Mouse (Mus musculus): ENCODE measurements around the gene Zc3h12d.

The Zc3h12d gene

DNA sequence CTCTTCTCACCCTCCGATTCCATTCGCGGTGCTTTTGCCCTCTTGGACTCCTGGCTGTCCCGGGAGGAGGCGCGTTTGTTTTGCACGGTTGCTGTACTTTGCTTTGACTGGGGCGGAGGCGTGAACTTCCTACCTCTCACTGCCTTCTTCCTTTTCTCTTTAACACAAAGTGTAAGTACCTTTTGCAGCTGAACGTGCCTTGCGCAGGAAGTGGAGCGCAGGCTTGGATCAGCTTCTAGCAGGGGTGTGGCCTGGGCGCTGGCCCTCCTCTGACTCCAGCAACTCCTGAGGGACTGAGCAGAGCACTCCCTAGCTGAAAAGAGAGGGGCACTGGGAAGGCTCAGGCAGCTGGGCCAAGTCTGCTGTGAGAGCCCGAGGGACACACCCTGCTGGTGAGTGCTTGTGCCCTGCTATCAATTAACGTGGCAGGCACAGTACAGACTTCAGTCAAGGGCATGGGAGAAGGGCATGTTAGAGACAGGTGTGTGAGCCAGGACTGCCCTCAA, at the start of gene Zc3h12d:
TSS of gene Zc3h12d (plus strand) at position 300 of the 506 bp plus-strand sequence.
- DNase-seq (ENCODE audit: low read depth, low spot score) = no peak

GRCm38 (mm10) chr10:7787319-7787718, 45.0 kb upstream of the Zc3h12d start:
- DNase-seq (ENCODE audit: low read depth, low spot score) = no peak

GRCm38 (mm10) chr10:7792254-7792750, 40.0 kb upstream of the Zc3h12d start:
- DNase-seq (ENCODE audit: low read depth, low spot score) = no peak

DNA sequence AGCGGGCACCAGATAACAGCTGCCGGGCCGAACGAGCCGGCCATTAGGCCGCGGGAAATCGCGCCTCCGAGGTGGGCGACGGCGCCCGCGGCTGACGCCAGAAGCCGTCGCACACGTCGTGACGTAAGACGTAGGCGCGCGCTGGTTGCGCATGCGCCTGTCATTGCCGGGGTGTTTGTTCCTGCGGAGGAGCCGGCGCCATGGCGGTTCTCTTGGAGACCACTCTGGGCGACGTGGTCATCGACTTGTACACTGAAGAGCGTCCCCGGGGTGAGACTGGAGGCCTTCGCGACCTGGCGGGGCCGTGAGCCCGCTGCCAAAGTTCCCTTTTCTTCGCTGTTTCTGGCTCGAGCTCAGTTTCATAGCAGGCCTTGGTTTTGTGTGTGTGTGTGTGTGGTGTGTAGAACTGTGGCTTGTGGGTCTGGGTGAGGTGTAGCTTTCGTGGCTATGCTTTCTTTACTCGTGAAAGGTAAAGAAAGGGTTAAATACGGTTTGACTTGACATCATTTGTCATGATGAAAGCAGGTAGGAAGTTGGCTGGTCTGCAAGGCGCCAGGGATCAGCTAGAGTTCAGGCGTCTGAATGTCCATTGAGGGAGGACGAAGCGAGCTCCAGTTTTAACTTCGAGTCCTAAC, 39.4 kb upstream of the Zc3h12d start, which contains the start of the genes Ginm1 and Ppil4:
TSS of gene Ginm1 (minus strand) at position 74 of the 635 bp plus-strand sequence.
TSS of gene Ppil4 (plus strand) at position 141 of the 635 bp plus-strand sequence.
- peak; percentile 92 for DNase-seq (ENCODE audit: low read depth, low spot score)

- DNase-seq (ENCODE audit: low read depth, low spot score) = no peak
These were observed 31.0 kb upstream of the Zc3h12d start for GRCm38 (mm10) chr10:7801258-7801657.

DNA sequence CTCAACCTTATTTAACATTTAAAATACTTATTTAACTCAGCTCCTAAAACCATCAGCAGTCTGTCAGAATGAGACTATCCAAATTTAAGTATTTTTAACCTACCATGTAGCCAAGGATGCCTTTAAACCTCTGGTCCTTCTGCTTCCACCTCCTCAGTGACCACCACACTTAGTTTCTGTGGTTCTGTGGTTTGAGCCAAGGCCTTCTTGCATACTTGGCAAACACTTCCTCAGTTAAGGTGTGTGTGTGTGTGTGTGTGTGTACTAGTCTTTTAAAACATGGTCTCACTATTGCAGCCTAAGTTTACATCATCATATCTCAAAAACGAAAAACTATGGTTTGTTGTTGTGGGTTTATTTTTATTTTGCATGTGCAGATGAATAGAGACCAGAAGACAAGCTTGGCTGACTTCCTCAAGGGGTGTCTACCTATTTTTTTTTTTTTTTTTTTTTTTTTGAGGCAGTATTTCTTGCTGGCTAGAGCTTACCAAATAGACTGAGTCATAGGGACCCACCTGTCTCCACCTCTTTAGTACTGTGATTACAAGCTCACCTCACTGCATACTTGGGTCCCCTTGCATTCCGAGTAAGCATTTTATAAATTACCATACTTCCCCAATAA, 29.6 kb upstream of the Zc3h12d start:
- peak; percentile 23 for DNase-seq (ENCODE audit: low read depth, low spot score)

- DNase-seq (ENCODE audit: low read depth, low spot score) = peak; percentile 75
These were observed 22.3 kb upstream of the Zc3h12d start for GRCm38 (mm10) chr10:7809937-7810336.

- DNase-seq (ENCODE audit: low read depth, low spot score) = peak; percentile 52
These were observed 15.8 kb upstream of the Zc3h12d start for GRCm38 (mm10) chr10:7816476-7816875.

GRCm38 (mm10) chr10:7818676-7819075, 13.6 kb upstream of the Zc3h12d start:
- DNase-seq (ENCODE audit: low read depth, low spot score) = peak; percentile 67

DNA sequence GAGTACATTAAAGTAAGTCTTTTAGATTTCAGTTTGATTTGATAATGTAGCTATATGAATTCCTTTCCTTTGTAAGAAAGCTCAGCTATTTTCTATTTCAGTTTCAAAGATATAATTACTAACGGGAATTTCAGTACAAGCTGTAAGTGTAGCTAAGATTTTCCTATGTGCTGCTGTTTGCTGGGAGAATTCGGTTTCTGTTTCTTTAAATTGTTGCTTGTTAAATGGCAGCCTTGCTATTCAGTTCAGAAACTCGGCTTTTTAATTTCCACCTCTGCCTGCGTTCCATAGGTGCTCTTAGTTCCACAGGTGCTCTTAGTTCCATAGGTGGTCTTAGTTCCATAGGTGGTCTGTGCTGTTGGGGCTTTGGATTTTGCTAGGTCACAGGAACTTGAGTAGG, 13.1 kb upstream of the Zc3h12d start:
- no peak for DNase-seq (ENCODE audit: low read depth, low spot score)

DNA sequence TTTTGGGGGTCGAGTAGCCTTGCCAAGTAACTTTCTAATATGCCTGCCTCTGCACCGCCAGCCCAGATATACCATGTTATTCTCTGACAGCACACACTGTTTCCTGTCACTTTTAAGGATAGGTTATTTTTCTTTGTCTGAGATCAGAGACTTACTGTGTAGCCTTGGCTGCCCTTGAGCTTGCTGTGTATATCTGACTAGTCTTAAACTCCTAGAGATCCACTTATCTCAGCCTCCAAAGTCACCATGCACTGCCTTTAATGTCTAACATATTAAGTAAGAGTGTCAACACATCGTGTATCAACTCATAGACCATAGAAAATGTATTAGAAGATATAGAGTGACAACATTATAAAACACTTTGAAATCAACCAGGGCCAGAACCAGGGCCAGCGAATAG, 12.7 kb upstream of the Zc3h12d start:
- no peak for DNase-seq (ENCODE audit: low read depth, low spot score)

DNA sequence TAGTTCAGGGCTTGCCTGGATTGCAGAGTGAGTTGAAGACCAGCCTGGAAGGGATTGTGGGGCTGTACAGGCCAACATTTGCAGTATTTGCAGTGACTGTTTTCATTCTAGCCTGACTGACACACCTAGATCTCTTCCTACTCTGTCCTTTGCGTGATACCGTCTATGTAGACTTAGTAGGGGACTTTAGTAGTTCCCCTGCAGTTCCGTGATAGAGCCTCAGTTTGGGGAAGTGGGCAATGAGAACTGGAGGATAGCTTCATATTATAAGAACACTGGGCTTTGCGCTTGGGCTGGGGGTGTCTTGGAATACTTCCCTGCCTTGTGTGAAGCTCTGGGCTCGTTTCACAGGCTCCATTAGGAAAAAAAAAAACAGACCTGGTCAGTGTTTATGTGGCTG, 12.1 kb upstream of the Zc3h12d start:
- DNase-seq (ENCODE audit: low read depth, low spot score) = peak; percentile 57

DNA sequence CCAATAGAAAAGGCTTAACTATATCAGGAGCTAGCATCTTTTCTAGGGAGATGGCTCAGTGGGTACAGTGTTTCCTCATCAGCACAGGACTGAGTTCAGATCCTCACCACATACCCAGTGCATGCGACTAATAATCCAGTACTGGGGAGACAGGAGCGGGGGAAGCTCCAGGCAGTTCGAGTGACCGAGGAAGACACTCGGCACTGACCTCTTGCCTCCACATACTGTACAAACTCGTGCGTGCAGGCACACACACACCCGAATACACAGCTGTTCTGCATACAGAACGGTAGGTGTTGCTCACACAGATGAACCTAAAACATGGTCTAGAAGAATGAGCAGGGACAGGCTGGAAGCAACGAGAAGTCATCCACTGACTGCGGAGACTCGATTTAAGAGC, 10.3 kb upstream of the Zc3h12d start:
- DNase-seq (ENCODE audit: low read depth, low spot score) = no peak

GRCm38 (mm10) chr10:7824663-7825280, 7.5 kb upstream of the Zc3h12d start:
- peak; percentile 63 for DNase-seq (ENCODE audit: low read depth, low spot score)

GRCm38 (mm10) chr10:7825281-7825665, 7.0 kb upstream of the Zc3h12d start:
- no peak for DNase-seq (ENCODE audit: low read depth, low spot score)

GRCm38 (mm10) chr10:7826106-7826505, 6.2 kb upstream of the Zc3h12d start:
- no peak for DNase-seq (ENCODE audit: low read depth, low spot score)

DNA sequence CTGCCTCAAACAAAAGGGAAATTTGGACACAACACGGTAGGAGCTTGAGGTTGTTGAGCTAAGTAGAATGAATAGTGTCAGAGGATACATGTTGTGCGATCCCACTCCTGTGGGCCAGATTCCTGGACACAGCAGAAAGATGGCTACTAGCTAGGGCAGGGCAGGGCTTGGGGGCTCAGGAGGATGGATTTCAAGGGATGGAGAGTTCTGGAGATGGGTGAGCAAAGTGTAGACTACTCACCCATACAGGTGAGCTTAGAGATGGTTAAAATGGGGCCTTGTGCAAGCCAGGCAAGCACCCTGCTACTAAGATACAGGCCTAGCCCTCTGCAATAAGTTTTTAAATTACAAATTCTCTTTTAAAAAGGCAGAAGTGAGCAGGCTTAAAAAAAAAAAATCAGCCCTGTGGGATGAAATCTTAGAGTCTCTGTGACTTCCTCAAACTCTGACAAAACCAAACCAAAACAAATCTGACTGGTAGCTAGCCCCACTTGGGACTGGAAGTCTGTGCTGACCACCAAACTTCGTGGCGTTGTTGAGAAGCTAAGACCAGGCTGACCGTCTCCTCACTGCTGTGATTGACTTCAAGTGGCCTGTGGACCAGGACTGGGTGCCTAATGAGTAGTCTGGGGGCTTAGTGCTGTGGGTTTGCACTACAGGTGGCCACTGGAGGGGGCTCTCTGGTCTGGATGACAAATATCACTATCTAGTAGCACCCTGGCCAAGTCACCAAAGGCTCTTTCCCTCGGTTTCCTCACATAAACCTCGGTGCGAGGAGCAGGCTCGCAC, 1.3 kb downstream of the Zc3h12d start:
- DNase-seq (ENCODE audit: low read depth, low spot score) = peak; percentile 84

GRCm38 (mm10) chr10:7834671-7835225, 2.5 kb downstream of the Zc3h12d start:
- peak; percentile 81 for DNase-seq (ENCODE audit: low read depth, low spot score)

DNA sequence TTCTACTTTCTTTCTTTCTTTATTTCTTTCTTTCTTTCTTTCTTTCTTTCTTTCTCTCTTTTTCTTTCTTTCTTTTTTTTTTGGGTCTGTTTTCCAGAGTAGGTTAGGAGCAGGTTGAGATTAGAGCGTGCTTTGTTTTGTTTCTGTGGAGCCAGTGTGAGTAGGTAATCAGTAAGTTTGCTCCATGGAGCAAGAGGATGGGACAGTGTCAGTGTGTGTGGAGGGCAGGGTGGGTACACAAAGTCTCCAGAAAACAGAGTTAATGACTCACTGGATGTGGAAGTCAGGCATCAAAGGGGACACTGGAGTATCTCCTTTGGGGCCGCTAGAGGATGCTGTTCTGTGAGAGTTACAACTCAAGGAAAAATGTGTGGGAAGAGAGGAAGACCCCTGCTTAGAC, 4.6 kb downstream of the Zc3h12d start:
- DNase-seq (ENCODE audit: low read depth, low spot score) = no peak

GRCm38 (mm10) chr10:7837446-7837845, 5.2 kb downstream of the Zc3h12d start:
- no peak for DNase-seq (ENCODE audit: low read depth, low spot score)

GRCm38 (mm10) chr10:7838036-7838435, 5.8 kb downstream of the Zc3h12d start:
- no peak for DNase-seq (ENCODE audit: low read depth, low spot score)
